Mouse (Mus musculus) liver, adult 2 months (tissue): ENCODE measurements around the gene Rffl. TPM values are rescaled to one million over a fixed set of nuclear protein-coding genes. Genes with fewer than 3 reads are reported as not detected.
"Not testable (repeated sequence)": the region's sequence is repeated elsewhere in the genome, so short reads cannot be mapped to it uniquely, and the experiment has no call there.

Experiments used
- DNase-seq: peaks from one replicate; pipeline ENCODE4 v3.0.0-alpha.2; 2011; ENCODE audit warnings: low read depth, low spot score; ENCODE audit errors: extremely low read depth
- H3K27ac ChIP-seq: fragments of 200-500 bp; replicated peaks from 2 replicates; pipeline ENCODE4 v1.5.1; 2012; ENCODE audit warnings: low read depth, mild to moderate bottlenecking, control low read depth, inconsistent platforms, low read length; ENCODE audit not compliant: insufficient read depth
- H3K27me3 ChIP-seq: fragments of 200-500 bp; 2 replicates; pipeline ENCODE4 v1.6.1; 2012; ENCODE audit warnings: mild to moderate bottlenecking, moderate library complexity, low read length, inconsistent platforms; ENCODE audit not compliant: control insufficient read depth, insufficient read depth
- H3K36me3 ChIP-seq: fragments of 200-500 bp; 2 replicates; pipeline ENCODE4 v1.6.1; 2012; ENCODE audit warnings: low read length, inconsistent platforms; ENCODE audit not compliant: control insufficient read depth, insufficient read depth
- H3K4me1 ChIP-seq: fragments of 200-500 bp; 2 replicates; pipeline ENCODE4 v1.6.1; 2011; ENCODE audit warnings: low read length; ENCODE audit not compliant: control insufficient read depth, insufficient read depth
- H3K4me3 ChIP-seq: fragments of 200-500 bp; 2 replicates; pipeline ENCODE4 v1.5.1; 2011; ENCODE audit warnings: low read depth, mild to moderate bottlenecking, control low read depth, low read length, moderate library complexity; ENCODE audit not compliant: insufficient read depth
- H3K79me2 ChIP-seq: fragments of 200-500 bp; 2 replicates; pipeline ENCODE4 v1.6.1; 2012; ENCODE audit warnings: inconsistent platforms, mild to moderate bottlenecking, low read length, moderate library complexity; ENCODE audit not compliant: control insufficient read depth, insufficient read depth
- H3K9ac ChIP-seq: fragments of 200-500 bp; 2 replicates; pipeline ENCODE4 v1.6.1; 2012; ENCODE audit warnings: low read depth, mild to moderate bottlenecking, control low read depth, inconsistent platforms, low read length
- CTCF ChIP-seq: fragments of 200-500 bp; IDR thresholded peaks from 2 replicates; pipeline ENCODE4 v1.5.1; 2011; ENCODE audit warnings: low read depth, low read length, control low read depth
- POLR2A ChIP-seq: fragments of 200-500 bp; IDR thresholded peaks from 2 replicates; pipeline ENCODE4 v1.6.1; 2011; ENCODE audit warnings: low read length, control low read depth; ENCODE audit not compliant: insufficient read depth; ENCODE audit errors: extremely low read depth
- WGBS: fragments of 180-500 bp; shearing (Covaris S2); methylation state at CpG from one replicate; pipeline ENCODE4 v1.1.7; 2018; 5-methylcytosine and 5-hydroxymethylcytosine counted together
- polyA plus RNA-seq: library from polyadenylated mRNA; depleted of rRNA; stranded (reverse); fragments of >200 nt; gene quantifications from 2 replicates; pipeline ENCODE4 v1.2.3, GENCODE M21; 2012
- total RNA-seq: library from RNA; depleted of rRNA; stranded (reverse); fragments of >200 nt; gene quantifications from 2 replicates; pipeline ENCODE4 v1.2.3, GENCODE M21; 2014

Gene Rffl
- total and polyA plus RNA-seq, 2 experiments = 10.6 to 11.7 TPM

GRCm38 (mm10) chr11:82837192-82837591, 33.8 kb downstream of the Rffl start:
- H3K4me3 ChIP-seq = no peak overlapping the region
- H3K27me3 ChIP-seq = no peaks in the 10 kb centered on the region
- H3K79me2 ChIP-seq = peaks cover 41% of the 10 kb centered on the region
- H3K9ac ChIP-seq = no peak overlapping the region
- 83% methylated on average over 7 of the region's 7 CpGs for WGBS
- peaks cover 8% of the 10 kb centered on the region; the same call in 1 of the 2 replicates for H3K36me3 ChIP-seq
- no peak for DNase-seq
- no peaks in the 10 kb centered on the region for H3K4me1 ChIP-seq
- TF ChIP-seq CTCF = no peak
- TF ChIP-seq POLR2A = no peak
- no peak overlapping the region for H3K27ac ChIP-seq

DNA sequence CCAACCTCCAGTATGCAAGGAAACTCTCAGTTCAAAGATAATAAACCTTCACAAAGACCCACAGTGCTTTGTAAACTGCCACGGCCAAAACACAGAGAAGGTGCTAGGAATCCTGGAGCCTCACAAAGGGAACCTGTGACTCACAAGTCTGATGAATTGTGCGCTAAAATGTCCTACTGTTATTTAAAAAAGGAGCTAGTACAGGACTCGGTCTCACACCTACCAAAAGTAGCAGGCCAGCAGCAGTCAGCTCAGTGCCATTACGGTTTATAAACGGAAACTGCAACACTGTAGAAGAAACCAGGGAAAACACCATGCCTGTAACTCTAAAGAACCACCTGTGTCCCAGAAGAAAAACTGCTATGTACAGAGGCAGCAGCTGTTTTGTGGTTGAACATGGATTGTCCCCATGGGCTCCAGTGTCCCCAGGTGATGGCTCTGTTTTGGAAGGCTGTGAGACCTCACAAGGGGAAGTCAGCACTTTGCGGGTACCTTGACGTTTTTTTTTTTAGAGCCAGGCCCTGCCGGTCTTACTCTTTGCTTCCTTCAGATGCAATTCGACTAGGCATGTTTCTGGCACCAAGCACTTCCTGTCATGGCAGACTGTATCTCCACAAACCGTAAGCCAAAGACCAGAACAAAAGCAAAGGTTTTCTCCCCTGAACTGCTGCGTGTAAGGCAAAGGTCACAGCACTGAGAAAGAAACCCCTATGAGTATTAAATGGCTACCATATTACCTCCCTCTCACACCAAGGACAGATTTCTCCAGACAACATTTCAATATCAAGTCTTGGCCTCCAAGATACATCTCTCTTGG, 35.2 kb downstream of the Rffl start:
- Histone ChIP-seq H3K4me1 (no peaks in the 10 kb centered on the region), H3K36me3 (peaks cover 8% of the 10 kb centered on the region; the same call in 1 of the 2 replicates), H3K4me3 (no peak overlapping the region), H3K9ac (no peak overlapping the region), H3K79me2 (peaks cover 45% of the 10 kb centered on the region), H3K27me3 (no peaks in the 10 kb centered on the region), H3K27ac (no peak overlapping the region)
- no peak for DNase-seq
- TF ChIP-seq CTCF (no peak), POLR2A (no peak)
- WGBS = 89% methylated on average over 11 of the region's 11 CpGs

DNA sequence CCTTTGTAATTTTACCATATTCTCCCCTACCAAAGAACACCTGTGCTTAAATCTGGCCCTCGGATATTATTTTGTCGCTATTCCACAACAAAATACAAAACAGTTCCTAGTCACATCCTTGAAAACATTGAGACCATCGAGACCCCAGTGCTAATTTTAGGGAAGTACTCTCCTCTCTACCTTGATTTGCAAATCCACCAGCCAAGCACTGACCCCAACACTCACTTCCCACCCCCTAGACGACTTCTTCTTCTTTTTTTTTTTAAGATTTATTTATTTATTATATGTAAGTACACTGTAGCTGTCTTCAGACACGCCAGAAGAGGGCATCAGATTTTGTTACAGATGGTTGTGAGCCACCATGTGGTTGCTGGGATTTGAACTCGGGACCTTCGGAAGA, 36.7 kb downstream of the Rffl start:
- not testable (repeated sequence) for H3K4me3 ChIP-seq, H3K9ac ChIP-seq, H3K27ac ChIP-seq, DNase-seq, H3K27me3 ChIP-seq, H3K4me1 ChIP-seq
- WGBS = 88% methylated on average over 7 of the region's 7 CpGs
- Histone ChIP-seq H3K79me2 (peaks cover 37% of the 10 kb centered on the region), H3K36me3 (peaks cover 11% of the 10 kb centered on the region; the same call in 1 of the 2 replicates)

- WGBS = 61% methylated on average over 8 of the region's 8 CpGs
- TF ChIP-seq CTCF = no peak
- no peak for TF ChIP-seq POLR2A
- Histone ChIP-seq H3K4me3 (no peak overlapping the region), H3K27me3 (no peaks in the 10 kb centered on the region), H3K36me3 (peaks cover 11% of the 10 kb centered on the region; the same call in 1 of the 2 replicates), H3K27ac (no peak overlapping the region), H3K4me1 (no peaks in the 10 kb centered on the region), H3K79me2 (peaks cover 34% of the 10 kb centered on the region), H3K9ac (no peak overlapping the region)
- no peak for DNase-seq
Observed at GRCm38 (mm10) chr11:82833929-82834328, 37.1 kb downstream of the Rffl start.

- H3K79me2 ChIP-seq = peaks cover 23% of the 10 kb centered on the region; the same call in 1 of the 2 replicates
- H3K27me3 ChIP-seq, H3K4me1 ChIP-seq, DNase-seq, H3K4me3 ChIP-seq, H3K27ac ChIP-seq, H3K9ac ChIP-seq: not testable (repeated sequence)
- peaks cover 15% of the 10 kb centered on the region for H3K36me3 ChIP-seq
- WGBS = 85% methylated on average over 10 of the region's 10 CpGs
Observed at GRCm38 (mm10) chr11:82832402-82832801, 38.6 kb downstream of the Rffl start.
